Mouse (Mus musculus): ENCODE measurements at regions not wholly inside any gene's neighbourhood (a gene's known extent, or its start where the extent isn't known, plus 50 kb on each side); places are given as distances from the start of the nearest gene placed in this dataset.

DNA sequence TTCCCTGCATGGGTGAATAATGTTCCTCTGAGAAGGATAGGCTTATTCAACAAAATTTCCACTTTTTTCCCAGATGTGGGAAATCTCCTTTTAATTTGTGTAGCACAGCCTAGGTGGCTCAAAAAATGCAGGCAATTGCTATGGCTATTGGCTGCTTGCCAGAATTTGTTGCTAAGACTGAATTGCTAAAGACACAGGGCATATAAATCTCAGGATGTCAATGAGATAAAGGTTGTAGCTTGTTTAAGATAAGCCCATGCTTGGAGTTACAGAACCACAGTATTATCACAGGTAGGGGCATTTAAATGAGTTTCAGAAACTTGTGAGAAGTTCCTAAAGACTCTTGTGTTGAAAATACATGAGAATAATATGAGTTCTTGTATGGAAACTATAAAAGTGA, 1203.0 kb upstream of the Tacstd2 start:
- TF ChIP-seq CTCF (IDR thresholded peaks at IDR 0.05; ENCODE audit: control insufficient read depth, insufficient read depth, insufficient replicate concordance, low read depth, low read length) (no peak), POLR2A (IDR thresholded peaks at IDR 0.05; ENCODE audit: control insufficient read depth, low read depth, low read length) (no peak)
